Mouse (Mus musculus): ENCODE data around the gene Boc. TPM values are rescaled to one million over a fixed set of nuclear protein-coding genes. Genes with fewer than 3 reads are reported as not detected.

The Boc gene
- total RNA-seq, 1 experiment: 5.4 TPM

GRCm38 (mm10) chr16:44562061-44562460 lies 3.4 kb upstream of the Boc start:
- Histone ChIP-seq H3K27ac (ENCODE audit: insufficient read depth, low read depth, low read length, poor library complexity, severe bottlenecking) (no peak overlapping the region), H3K36me3 (ENCODE audit: control insufficient read depth, insufficient read depth, low read length, poor library complexity, severe bottlenecking) (no peaks in the 10 kb centered on the region), H3K4me1 (ENCODE audit: control insufficient read depth in 2 of 2, insufficient read depth in 2 of 2, low read length in 2 of 2, poor library complexity in 1 of 2) (peaks cover 0 to 2% of the 10 kb centered on the region in 2 experiments; a peak in 1 of 4 replicates), H3K9ac (ENCODE audit: insufficient read depth, low read depth, low read length, poor library complexity, severe bottlenecking) (no peak overlapping the region), H3K4me3 (ENCODE audit: insufficient read depth in 1 of 2, low read depth in 1 of 2, low read length in 2 of 2, poor library complexity in 1 of 2, severe bottlenecking in 1 of 2) (no peak overlapping the region), H3K9me3 (ENCODE audit: control insufficient read depth, insufficient read depth, low read depth, low read length) (no peaks in the 10 kb centered on the region)
- in situ Hi-C loops (cut with MboI; ENCODE audit: low sequenced_read_pairs in 2 of 2, unreplicated experiment in 2 of 2): no loop called here
- TF ChIP-seq HCFC1 (IDR thresholded peaks at IDR 0.05; ENCODE audit: borderline replicate concordance, insufficient read depth, low read length): no peak
- TF ChIP-seq CHD2 (IDR thresholded peaks at IDR 0.05; ENCODE audit: low read depth, low read length): no peak
- no peak for TF ChIP-seq ZNF384 (IDR thresholded peaks at IDR 0.05; ENCODE audit: low read depth, low read length)
- TF ChIP-seq MAFK (IDR thresholded peaks at IDR 0.05; ENCODE audit: insufficient read depth, low read depth, low read length): no peak
- TF ChIP-seq ZC3H11A (IDR thresholded peaks at IDR 0.05; ENCODE audit: borderline replicate concordance, low read depth, low read length): no peak
- DNase-seq (ENCODE audit: low read depth, low spot score): no peak

- in situ Hi-C loops (cut with MboI; ENCODE audit: low sequenced_read_pairs in 2 of 2, unreplicated experiment in 2 of 2): no loop called here
- Histone ChIP-seq H3K4me3 (ENCODE audit: insufficient read depth in 1 of 2, low read depth in 1 of 2, low read length in 2 of 2, poor library complexity in 1 of 2, severe bottlenecking in 1 of 2) (no peak overlapping the region), H3K9ac (ENCODE audit: insufficient read depth, low read depth, low read length, poor library complexity, severe bottlenecking) (no peak overlapping the region), H3K4me1 (ENCODE audit: control insufficient read depth in 2 of 2, insufficient read depth in 2 of 2, low read length in 2 of 2, poor library complexity in 1 of 2) (peaks cover 0 to 2% of the 10 kb centered on the region in 2 experiments; a peak in 1 of 4 replicates), H3K27ac (ENCODE audit: insufficient read depth, low read depth, low read length, poor library complexity, severe bottlenecking) (no peak overlapping the region), H3K36me3 (ENCODE audit: control insufficient read depth, insufficient read depth, low read length, poor library complexity, severe bottlenecking) (no peaks in the 10 kb centered on the region), H3K9me3 (ENCODE audit: control insufficient read depth, insufficient read depth, low read depth, low read length) (no peaks in the 10 kb centered on the region)
- TF ChIP-seq ZC3H11A (IDR thresholded peaks at IDR 0.05; ENCODE audit: borderline replicate concordance, low read depth, low read length) (no peak), CHD2 (IDR thresholded peaks at IDR 0.05; ENCODE audit: low read depth, low read length) (no peak), HCFC1 (IDR thresholded peaks at IDR 0.05; ENCODE audit: borderline replicate concordance, insufficient read depth, low read length) (no peak), ZNF384 (IDR thresholded peaks at IDR 0.05; ENCODE audit: low read depth, low read length) (no peak), MAFK (IDR thresholded peaks at IDR 0.05; ENCODE audit: insufficient read depth, low read depth, low read length) (no peak)
- DNase-seq (ENCODE audit: low read depth, low spot score): no peak
These were observed 1.5 kb upstream of the Boc start for GRCm38 (mm10) chr16:44560214-44560613.

- Histone ChIP-seq H3K9me3 (ENCODE audit: control insufficient read depth, insufficient read depth, low read depth, low read length) (no peaks in the 10 kb centered on the region), H3K36me3 (ENCODE audit: control insufficient read depth, insufficient read depth, low read length, poor library complexity, severe bottlenecking) (no peaks in the 10 kb centered on the region), H3K4me1 (ENCODE audit: control insufficient read depth in 2 of 2, insufficient read depth in 2 of 2, low read length in 2 of 2, poor library complexity in 1 of 2) (peaks cover 0 to 2% of the 10 kb centered on the region in 2 experiments; a peak in 1 of 4 replicates), H3K4me3 (ENCODE audit: insufficient read depth in 1 of 2, low read depth in 1 of 2, low read length in 2 of 2, poor library complexity in 1 of 2, severe bottlenecking in 1 of 2) (no peak overlapping the region), H3K9ac (ENCODE audit: insufficient read depth, low read depth, low read length, poor library complexity, severe bottlenecking) (no peak overlapping the region), H3K27ac (ENCODE audit: insufficient read depth, low read depth, low read length, poor library complexity, severe bottlenecking) (no peak overlapping the region)
- DNase-seq (ENCODE audit: low read depth, low spot score): no peak
- in situ Hi-C loops (cut with MboI; ENCODE audit: low sequenced_read_pairs in 2 of 2, unreplicated experiment in 2 of 2): no loop called here
- TF ChIP-seq MAFK (IDR thresholded peaks at IDR 0.05; ENCODE audit: insufficient read depth, low read depth, low read length): no peak
- no peak for TF ChIP-seq ZC3H11A (IDR thresholded peaks at IDR 0.05; ENCODE audit: borderline replicate concordance, low read depth, low read length)
- TF ChIP-seq HCFC1 (IDR thresholded peaks at IDR 0.05; ENCODE audit: borderline replicate concordance, insufficient read depth, low read length): no peak
- TF ChIP-seq CHD2 (IDR thresholded peaks at IDR 0.05; ENCODE audit: low read depth, low read length): no peak
- TF ChIP-seq ZNF384 (IDR thresholded peaks at IDR 0.05; ENCODE audit: low read depth, low read length): no peak
These were observed 616 bp upstream of the Boc start for GRCm38 (mm10) chr16:44559330-44559695.

GRCm38 (mm10) chr16:44557661-44558470 lies 831 bp downstream of the Boc start:
- H3K9me3 ChIP-seq (ENCODE audit: control insufficient read depth, insufficient read depth, low read depth, low read length): no peaks in the 10 kb centered on the region
- H3K4me3 ChIP-seq (ENCODE audit: insufficient read depth in 1 of 2, low read depth in 1 of 2, low read length in 2 of 2, poor library complexity in 1 of 2, severe bottlenecking in 1 of 2): peak overlapping the region; percentile 81 to 82
- no peaks in the 10 kb centered on the region for H3K36me3 ChIP-seq (ENCODE audit: control insufficient read depth, insufficient read depth, low read length, poor library complexity, severe bottlenecking)
- TF ChIP-seq MAFK (IDR thresholded peaks at IDR 0.05; ENCODE audit: insufficient read depth, low read depth, low read length): no peak
- TF ChIP-seq ZC3H11A (IDR thresholded peaks at IDR 0.05; ENCODE audit: borderline replicate concordance, low read depth, low read length): no peak
- no peak for TF ChIP-seq ZNF384 (IDR thresholded peaks at IDR 0.05; ENCODE audit: low read depth, low read length)
- TF ChIP-seq CHD2 (IDR thresholded peaks at IDR 0.05; ENCODE audit: low read depth, low read length): no peak
- TF ChIP-seq HCFC1 (IDR thresholded peaks at IDR 0.05; ENCODE audit: borderline replicate concordance, insufficient read depth, low read length): no peak
- peaks cover 0 to 2% of the 10 kb centered on the region in 2 experiments; a peak in 1 of 4 replicates for H3K4me1 ChIP-seq (ENCODE audit: control insufficient read depth in 2 of 2, insufficient read depth in 2 of 2, low read length in 2 of 2, poor library complexity in 1 of 2)
- peak overlapping the region; percentile 54 for H3K9ac ChIP-seq (ENCODE audit: insufficient read depth, low read depth, low read length, poor library complexity, severe bottlenecking)
- no peak overlapping the region for H3K27ac ChIP-seq (ENCODE audit: insufficient read depth, low read depth, low read length, poor library complexity, severe bottlenecking)
- peak; percentile 34 for DNase-seq (ENCODE audit: low read depth, low spot score)
- in situ Hi-C loops (cut with MboI; ENCODE audit: low sequenced_read_pairs in 2 of 2, unreplicated experiment in 2 of 2): no loop called here
